Mouse (Mus musculus) lung, embryonic 16.5 days (tissue): Measurements from ENCODE around the gene Chkb. TPM values are rescaled to one million over a fixed set of nuclear protein-coding genes. Genes with fewer than 3 reads are reported as not detected.
A peak's percentile ranks its signal among the peaks of the same experiment; 100 is the strongest.

Source experiments
- ATAC-seq: fragments of 200-750 bp; cut with Nextera tagmentation; 2 replicates; pipeline ENCODE4 v1.8.0; 2017; ENCODE audit warnings: low read depth, mild to moderate bottlenecking, moderate library complexity
- H3K27ac ChIP-seq: fragments of 300-500 bp; sonication (generic); 2 replicates; pipeline ENCODE4 v1.5.1; 2014; ENCODE audit warnings: mild to moderate bottlenecking, control low read depth, low read length
- H3K27me3 ChIP-seq: fragments of 300-500 bp; sonication (generic); 2 replicates; pipeline ENCODE4 v1.6.1; 2014; ENCODE audit warnings: low read depth, low read length, mixed read lengths; ENCODE audit not compliant: control insufficient read depth, insufficient read depth
- H3K36me3 ChIP-seq: fragments of 300-500 bp; sonication (generic); 2 replicates; pipeline ENCODE4 v1.6.1; 2014; ENCODE audit warnings: low read length; ENCODE audit not compliant: control insufficient read depth, insufficient read depth
- H3K4me1 ChIP-seq: fragments of 300-500 bp; sonication (generic); replicated peaks from 2 replicates; pipeline ENCODE4 v1.6.1; 2014; ENCODE audit warnings: low read length, mixed read lengths; ENCODE audit not compliant: control insufficient read depth, insufficient read depth
- H3K4me2 ChIP-seq: fragments of 300-500 bp; sonication (generic); 2 replicates; pipeline ENCODE4 v1.6.1; 2014; ENCODE audit warnings: low read depth, low read length, control low read depth
- H3K4me3 ChIP-seq: fragments of 300-500 bp; sonication (generic); 2 replicates; pipeline ENCODE4 v1.5.1; 2014; ENCODE audit warnings: mild to moderate bottlenecking, low read length, control low read depth
- H3K9ac ChIP-seq: fragments of 300-500 bp; sonication (generic); 2 replicates; pipeline ENCODE4 v1.6.1; 2014; ENCODE audit warnings: low read length, control low read depth
- H3K9me3 ChIP-seq: fragments of 300-500 bp; sonication (generic); 2 replicates; pipeline ENCODE4 v1.6.1; 2016; ENCODE audit warnings: low read length; ENCODE audit not compliant: control insufficient read depth
- WGBS: fragments of 180-500 bp; shearing (Covaris S2); extraction: QIAGEN DNeasy Blood & Tissue Kit; methylation state at CpG from one replicate; pipeline ENCODE4 v1.1.7; 2014; 5-methylcytosine and 5-hydroxymethylcytosine counted together
- polyA plus RNA-seq: library from polyadenylated mRNA; unstranded; fragments of >200 nt; fragmentation: Nextera tagmentation; extraction: Ambion mirVana; gene quantifications from 2 replicates; pipeline ENCODE4 v1.2.1, GENCODE M21; 2015

Chkb gene
- polyA plus RNA-seq, 1 experiment from 2014 or later = 58.4 TPM

GRCm38 (mm10) chr15:89396883-89397282 is 32.8 kb downstream of the Chkb start:
- Histone ChIP-seq H3K27me3 (no peaks in the 10 kb centered on the region), H3K36me3 (no peaks in the 10 kb centered on the region), H3K4me1 (no peaks in the 10 kb centered on the region), H3K4me2 (no peak overlapping the region), H3K9ac (no peak overlapping the region), H3K27ac (no peak overlapping the region), H3K9me3 (no peaks in the 10 kb centered on the region), H3K4me3 (no peak overlapping the region)
- WGBS = 75% methylated on average over 4 of the region's 4 CpGs
- ATAC-seq = no peak

GRCm38 (mm10) chr15:89390081-89390480 is 39.6 kb downstream of the Chkb start:
- no peak overlapping the region for H3K4me2 ChIP-seq
- no peak overlapping the region for H3K4me3 ChIP-seq
- 84% methylated on average over 10 of the region's 10 CpGs for WGBS
- H3K9ac ChIP-seq = no peak overlapping the region
- no peaks in the 10 kb centered on the region for H3K27me3 ChIP-seq
- ATAC-seq = no peak
- H3K4me1 ChIP-seq = no peaks in the 10 kb centered on the region
- H3K27ac ChIP-seq = no peak overlapping the region
- H3K36me3 ChIP-seq = no peaks in the 10 kb centered on the region
- H3K9me3 ChIP-seq = no peaks in the 10 kb centered on the region

- Histone ChIP-seq H3K4me3 (no peak overlapping the region), H3K36me3 (no peaks in the 10 kb centered on the region), H3K27ac (no peak overlapping the region), H3K9me3 (no peaks in the 10 kb centered on the region), H3K4me2 (no peak overlapping the region), H3K27me3 (no peaks in the 10 kb centered on the region; the same call in 1 of the 2 replicates), H3K4me1 (no peaks in the 10 kb centered on the region), H3K9ac (no peak overlapping the region)
- WGBS = 35% methylated on average over 12 of the region's 12 CpGs
- no peak for ATAC-seq
Measured at GRCm38 (mm10) chr15:89387127-89387526, 42.6 kb downstream of the Chkb start.

- WGBS = 82% methylated on average over 7 of the region's 7 CpGs
- Histone ChIP-seq H3K27me3 (peaks cover 4% of the 10 kb centered on the region), H3K4me3 (no peak within 1 kb of the TSS), H3K27ac (no peak within 1 kb of the TSS), H3K4me2 (no peak within 1 kb of the TSS), H3K4me1 (no peaks in the 10 kb centered on the region; the same call in 1 of the 2 replicates), H3K9ac (no peak within 1 kb of the TSS), H3K36me3 (no peaks in the 10 kb centered on the region), H3K9me3 (no peaks in the 10 kb centered on the region)
- ATAC-seq = no peak
Measured at GRCm38 (mm10) chr15:89384617-89385016, 45.1 kb downstream of the Chkb start, which contains the start of gene Klhdc7b. Gene Klhdc7b (plus strand): TSS chr15:89384917.

- Histone ChIP-seq H3K4me1 (peaks cover 15% of the 10 kb centered on the region), H3K9me3 (no peaks in the 10 kb centered on the region), H3K4me3 (peak overlapping the region; percentile 47), H3K4me2 (peak overlapping the region; percentile 72), H3K27me3 (peaks cover 41% of the 10 kb centered on the region), H3K27ac (no peak overlapping the region), H3K9ac (peak overlapping the region; percentile 53), H3K36me3 (no peaks in the 10 kb centered on the region)
- 0 out of 2 replicates have a peak, but pooled peaks have one; percentile 21 for ATAC-seq
- WGBS = 13% methylated on average over 10 of the region's 10 CpGs
Measured at GRCm38 (mm10) chr15:89379429-89379828, 50.3 kb downstream of the Chkb start.

- H3K9me3 ChIP-seq = no peaks in the 10 kb centered on the region
- H3K4me2 ChIP-seq = peak within 1 kb of the TSS; percentile 72
- 1% methylated on average over 33 of the region's 33 CpGs for WGBS
- peak within 1 kb of the TSS; percentile 47 for H3K4me3 ChIP-seq
- no peak for ATAC-seq
- peaks cover 41% of the 10 kb centered on the region for H3K27me3 ChIP-seq
- peaks cover 19% of the 10 kb centered on the region for H3K4me1 ChIP-seq
- no peaks in the 10 kb centered on the region for H3K36me3 ChIP-seq
- peak within 1 kb of the TSS; percentile 53 for H3K9ac ChIP-seq
- no peak within 1 kb of the TSS for H3K27ac ChIP-seq
Measured at GRCm38 (mm10) chr15:89378831-89379401, 50.8 kb downstream of the Chkb start, which contains the start of gene Odf3b. Gene Odf3b (minus strand): TSS chr15:89379282.

GRCm38 (mm10) chr15:89377938-89378828 is 51.5 kb downstream of the Chkb start:
- WGBS = 10% methylated on average over 46 of the region's 46 CpGs
- no peaks in the 10 kb centered on the region for H3K36me3 ChIP-seq
- peak overlapping the region; percentile 72 for H3K4me2 ChIP-seq
- H3K4me1 ChIP-seq = peaks cover 20% of the 10 kb centered on the region
- H3K27me3 ChIP-seq = peaks cover 41% of the 10 kb centered on the region
- H3K9me3 ChIP-seq = no peaks in the 10 kb centered on the region
- H3K4me3 ChIP-seq = peak overlapping the region; percentile 47
- H3K27ac ChIP-seq = no peak overlapping the region
- H3K9ac ChIP-seq = peak overlapping the region; percentile 53
- ATAC-seq = no peak

- H3K4me1 ChIP-seq = peaks cover 27% of the 10 kb centered on the region
- H3K9ac ChIP-seq = no peak overlapping the region
- 0 out of 2 replicates have a peak, but pooled peaks cover 2% of the 10 kb centered on the region for H3K36me3 ChIP-seq
- no peak overlapping the region for H3K4me2 ChIP-seq
- 5% methylated on average over 18 of the region's 18 CpGs for WGBS
- H3K9me3 ChIP-seq = no peaks in the 10 kb centered on the region
- ATAC-seq = no peak
- H3K4me3 ChIP-seq = no peak overlapping the region; the same call in 1 of the 2 replicates
- no peak overlapping the region for H3K27ac ChIP-seq
- H3K27me3 ChIP-seq = peaks cover 41% of the 10 kb centered on the region
Measured at GRCm38 (mm10) chr15:89377362-89377761, 52.3 kb downstream of the Chkb start.

- Histone ChIP-seq H3K4me2 (no peak within 1 kb of the TSS), H3K4me1 (peaks cover 27% of the 10 kb centered on the region), H3K9ac (no peak within 1 kb of the TSS), H3K4me3 (no peak within 1 kb of the TSS; the same call in 1 of the 2 replicates), H3K36me3 (peaks cover 5% of the 10 kb centered on the region), H3K9me3 (no peaks in the 10 kb centered on the region), H3K27me3 (peaks cover 41% of the 10 kb centered on the region), H3K27ac (no peak within 1 kb of the TSS)
- WGBS = 26% methylated on average over 16 of the region's 16 CpGs
- ATAC-seq = no peak
Measured at GRCm38 (mm10) chr15:89376957-89377356, 52.8 kb downstream of the Chkb start, which contains the start of gene Tymp. Gene Tymp (minus strand): TSS chr15:89377039.
